Mouse (Mus musculus) liver, embryonic 13.5 days (tissue): ENCODE measurements around the gene Ctdsp2. TPM values are rescaled to one million over a fixed set of nuclear protein-coding genes. Genes with fewer than 3 reads are reported as not detected.

Experiments used
- ATAC-seq: fragments of 200-750 bp; cut with Nextera tagmentation; 2 replicates; pipeline ENCODE4 v1.8.0; 2017; ENCODE audit warnings: low read depth, mild to moderate bottlenecking, moderate number of reproducible peaks, moderate library complexity
- DNase-seq: peaks from one replicate; pipeline ENCODE4 v3.0.0; 2022
- H3K27ac ChIP-seq: fragments of 300-500 bp; sonication (generic); 2 replicates; pipeline ENCODE4 v1.5.1; 2015; ENCODE audit warnings: moderate library complexity, mild to moderate bottlenecking, inconsistent platforms
- H3K27me3 ChIP-seq: fragments of 300-500 bp; sonication (generic); 2 replicates; pipeline ENCODE4 v1.6.1; 2015; ENCODE audit warnings: mild to moderate bottlenecking, inconsistent platforms
- H3K36me3 ChIP-seq: fragments of 300-500 bp; sonication (generic); 2 replicates; pipeline ENCODE4 v1.6.1; 2015; ENCODE audit warnings: mild to moderate bottlenecking, inconsistent platforms
- H3K4me1 ChIP-seq: fragments of 300-500 bp; sonication (generic); replicated peaks from 2 replicates; pipeline ENCODE4 v1.6.1; 2015; ENCODE audit warnings: inconsistent platforms
- H3K4me2 ChIP-seq: fragments of 300-500 bp; sonication (generic); 2 replicates; pipeline ENCODE4 v1.6.1; 2015; ENCODE audit warnings: inconsistent platforms, mild to moderate bottlenecking, moderate library complexity
- H3K4me3 ChIP-seq: fragments of 300-500 bp; sonication (generic); replicated peaks from 2 replicates; pipeline ENCODE4 v1.5.1; 2015; ENCODE audit warnings: mild to moderate bottlenecking, inconsistent platforms
- H3K9ac ChIP-seq: fragments of 300-500 bp; sonication (generic); 2 replicates; pipeline ENCODE4 v1.6.1; 2015; ENCODE audit warnings: mild to moderate bottlenecking, inconsistent platforms
- H3K9me3 ChIP-seq: fragments of 300-500 bp; sonication (generic); replicated peaks from 2 replicates; pipeline ENCODE4 v1.6.1; 2016; ENCODE audit warnings: inconsistent platforms
- WGBS: fragments of 180-500 bp; shearing (Covaris S2); methylation state at CpG from one replicate; pipeline ENCODE4 v1.1.7; 2015; ENCODE audit not compliant: insufficient replicate concordance; 5-methylcytosine and 5-hydroxymethylcytosine counted together
- polyA plus RNA-seq: library from polyadenylated mRNA; unstranded; fragments of >200 nt; fragmentation: Nextera tagmentation; extraction: Ambion mirVana; gene quantifications from 2 replicates; pipeline ENCODE4 v1.2.1, GENCODE M21; 2015

Gene Ctdsp2
- polyA plus RNA-seq, 1 experiment from 2014 or later = 9.9 TPM

DNA sequence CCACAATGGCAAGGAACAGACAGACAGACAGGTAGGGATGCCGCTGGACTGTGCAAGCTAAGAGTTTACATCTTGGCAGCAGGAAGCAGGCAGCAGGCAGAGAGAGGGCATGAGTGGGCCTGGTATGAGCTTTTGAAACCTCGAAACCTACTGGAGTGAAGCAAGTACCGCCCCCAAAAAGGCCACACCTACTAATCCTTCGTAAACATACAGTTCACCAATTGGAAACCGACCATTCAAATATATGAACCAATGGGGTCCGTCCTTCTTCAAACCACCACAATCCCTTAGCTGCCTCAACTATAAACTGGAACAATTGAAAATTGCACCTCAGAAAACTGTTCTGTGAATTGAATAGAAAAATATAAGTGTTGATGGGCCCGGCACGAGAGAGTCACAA is 14.7 kb upstream of the Ctdsp2 start:
- no peaks in the 10 kb centered on the region for H3K36me3 ChIP-seq
- no peak overlapping the region for H3K27ac ChIP-seq
- no peak for ATAC-seq
- H3K4me2 ChIP-seq = no peak overlapping the region
- peaks cover 22% of the 10 kb centered on the region; the same call in 1 of the 2 replicates for H3K27me3 ChIP-seq
- no peak overlapping the region for H3K4me3 ChIP-seq
- no peak for DNase-seq
- H3K9me3 ChIP-seq = no peaks in the 10 kb centered on the region
- no peak overlapping the region for H3K9ac ChIP-seq
- H3K4me1 ChIP-seq = peaks cover 21% of the 10 kb centered on the region
- 72% methylated on average over 8 of the region's 8 CpGs for WGBS

DNA sequence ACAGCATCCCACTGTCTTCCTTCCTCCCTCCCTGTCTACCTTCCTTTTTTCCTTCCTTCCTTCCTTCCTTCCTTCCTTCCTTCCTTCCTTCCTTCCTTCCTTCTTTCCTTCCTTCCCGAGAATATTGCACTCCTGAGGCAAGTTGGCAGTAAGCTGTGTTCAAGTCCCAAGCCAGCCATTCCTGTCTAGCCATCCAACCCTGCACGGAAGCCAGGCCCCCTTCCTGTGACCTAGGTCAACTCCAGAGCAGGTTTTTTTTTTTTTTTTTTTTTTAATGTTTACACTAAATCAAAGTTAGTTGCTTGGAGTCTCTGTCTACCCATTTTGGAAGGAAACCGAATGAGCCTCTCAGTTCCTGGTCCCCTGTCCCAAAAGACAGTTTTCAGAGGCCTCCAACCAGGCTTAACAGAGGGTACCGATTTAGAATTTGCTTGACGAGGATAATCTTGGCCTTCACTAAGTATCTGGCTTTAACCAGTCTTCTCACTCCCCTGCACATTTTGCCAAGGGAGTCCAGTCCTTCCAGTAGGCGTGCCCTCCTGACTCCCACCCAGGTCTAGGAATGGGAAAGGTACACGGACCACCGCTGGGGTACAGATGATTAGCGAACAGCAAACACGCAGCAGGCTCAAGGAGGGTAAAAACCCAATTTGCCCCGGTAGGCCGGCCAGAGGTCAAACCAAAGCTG is 7.0 kb upstream of the Ctdsp2 start:
- Histone ChIP-seq H3K4me2 (0 out of 2 replicates have a peak overlapping the region, but pooled peaks have one; percentile 19), H3K9ac (no peak overlapping the region), H3K4me1 (peaks cover 21% of the 10 kb centered on the region), H3K4me3 (no peak overlapping the region), H3K27me3 (peaks cover 11% of the 10 kb centered on the region), H3K36me3 (no peaks in the 10 kb centered on the region), H3K9me3 (no peaks in the 10 kb centered on the region), H3K27ac (peak overlapping the region; percentile 40)
- WGBS = 31% methylated on average over 12 of the region's 12 CpGs
- 0 out of 2 replicates have a peak, but pooled peaks have one; percentile 9 for ATAC-seq
- DNase-seq = no peak

DNA sequence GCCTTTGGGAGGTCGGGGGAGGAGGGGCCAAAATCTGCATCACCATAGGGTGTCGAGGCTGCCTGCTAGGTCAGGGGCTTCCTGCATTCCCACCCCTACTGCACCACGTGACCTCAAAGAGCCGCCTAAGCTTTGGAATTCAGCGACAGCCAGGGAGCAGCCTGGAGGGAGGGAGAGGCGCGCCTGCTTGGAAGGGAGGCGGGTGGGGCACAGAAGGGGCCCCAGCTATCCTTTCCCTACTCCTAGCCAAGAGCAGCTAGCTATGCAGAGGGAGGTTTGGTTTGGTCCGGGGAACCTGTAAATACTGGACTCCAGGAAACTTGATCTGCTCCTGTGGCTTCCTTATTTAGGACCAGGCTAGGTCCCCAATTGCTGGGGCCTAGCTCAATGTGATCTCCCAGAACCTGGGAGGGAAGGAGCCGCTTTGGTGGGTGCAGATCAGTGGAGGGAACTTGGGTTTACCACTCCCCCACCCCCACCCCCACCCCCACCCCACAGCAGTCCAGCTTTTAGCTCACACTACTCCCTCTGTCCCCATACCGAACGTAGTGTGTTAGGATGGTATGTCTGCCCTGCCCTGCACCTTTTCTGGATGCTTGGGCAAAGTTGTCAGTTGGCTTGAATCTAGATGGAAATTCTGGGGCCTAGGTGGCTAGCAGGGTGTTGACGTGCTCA is 6.3 kb upstream of the Ctdsp2 start:
- no peaks in the 10 kb centered on the region for H3K36me3 ChIP-seq
- H3K4me2 ChIP-seq = 0 out of 2 replicates have a peak overlapping the region, but pooled peaks have one; percentile 11
- no peak overlapping the region for H3K4me3 ChIP-seq
- no peaks in the 10 kb centered on the region for H3K9me3 ChIP-seq
- no peak for DNase-seq
- peak overlapping the region; percentile 40 for H3K27ac ChIP-seq
- peaks cover 11% of the 10 kb centered on the region for H3K27me3 ChIP-seq
- peaks cover 24% of the 10 kb centered on the region for H3K4me1 ChIP-seq
- WGBS = 38% methylated on average over 13 of the region's 13 CpGs
- peak; percentile 76 for ATAC-seq
- H3K9ac ChIP-seq = no peak overlapping the region

DNA sequence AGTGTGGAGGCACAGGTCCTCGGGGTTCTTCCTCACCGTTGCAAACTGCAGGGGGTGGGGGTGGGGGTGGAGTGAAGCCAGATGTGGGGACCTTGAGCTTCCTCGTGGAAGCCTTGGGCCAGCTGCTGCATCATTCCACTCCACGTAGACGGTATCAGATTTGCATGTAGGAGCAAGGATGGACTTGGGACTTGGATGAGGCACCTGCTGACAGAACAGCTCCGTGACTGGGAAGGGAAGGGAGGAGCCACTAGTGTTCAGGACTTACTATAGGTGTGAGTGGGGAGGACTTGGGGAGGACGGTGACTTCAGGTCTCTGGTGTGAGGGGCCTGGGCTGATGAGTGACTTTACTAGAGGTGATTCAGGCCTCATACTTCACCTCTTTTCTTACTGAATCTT is 5.5 kb upstream of the Ctdsp2 start:
- DNase-seq (no peak), ATAC-seq (no peak)
- WGBS = 43% methylated on average over 7 of the region's 7 CpGs
- Histone ChIP-seq H3K27ac (no peak overlapping the region), H3K9me3 (no peaks in the 10 kb centered on the region), H3K4me1 (peaks cover 31% of the 10 kb centered on the region), H3K27me3 (peaks cover 11% of the 10 kb centered on the region), H3K36me3 (no peaks in the 10 kb centered on the region), H3K9ac (no peak overlapping the region), H3K4me2 (no peak overlapping the region), H3K4me3 (no peak overlapping the region)

DNA sequence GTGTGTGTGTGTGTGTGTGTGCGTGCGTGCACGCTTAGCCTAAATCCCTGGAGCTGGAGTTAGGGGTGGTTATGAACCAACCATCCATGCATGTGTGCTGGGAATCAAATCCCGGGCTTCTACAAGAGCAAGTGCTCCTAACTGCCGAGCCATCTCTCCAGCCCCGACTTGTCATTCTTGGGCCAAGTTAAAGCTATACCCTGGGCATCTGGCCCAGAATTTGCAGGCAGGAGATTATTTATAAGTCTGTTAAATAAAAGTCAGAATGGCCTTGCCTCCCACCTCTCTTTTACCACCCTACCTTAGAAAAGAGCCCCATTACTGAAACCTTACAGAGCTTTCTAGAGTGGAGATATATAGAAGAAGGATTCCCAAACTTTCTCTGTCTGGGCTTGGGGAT is 2.8 kb upstream of the Ctdsp2 start:
- peaks cover 15% of the 10 kb centered on the region for H3K27me3 ChIP-seq
- H3K4me3 ChIP-seq = no peak overlapping the region
- WGBS = 73% methylated on average over 6 of the region's 6 CpGs
- H3K27ac ChIP-seq = no peak overlapping the region
- H3K9me3 ChIP-seq = no peaks in the 10 kb centered on the region
- no peak overlapping the region for H3K9ac ChIP-seq
- DNase-seq = no peak
- H3K36me3 ChIP-seq = no peaks in the 10 kb centered on the region
- ATAC-seq = no peak
- H3K4me1 ChIP-seq = peaks cover 45% of the 10 kb centered on the region
- no peak overlapping the region for H3K4me2 ChIP-seq

DNA sequence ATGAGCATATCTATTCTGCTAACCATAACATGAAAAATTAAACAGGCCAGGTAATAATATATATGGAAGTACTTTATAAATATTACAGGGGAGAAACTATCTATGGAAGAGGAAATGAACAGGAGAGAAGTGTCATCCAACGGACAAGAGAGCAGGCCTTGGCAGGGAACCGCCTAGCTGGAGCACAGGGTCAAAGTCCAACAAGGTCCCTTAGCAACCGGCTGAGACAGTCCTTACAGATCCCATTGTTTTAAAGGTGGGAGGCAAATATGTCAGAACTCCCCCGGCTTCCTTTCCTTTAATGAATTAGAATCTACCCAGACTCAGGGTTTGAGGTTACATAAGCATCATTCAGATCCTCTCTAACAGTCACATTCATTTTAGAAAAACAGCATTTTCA is 1.4 kb upstream of the Ctdsp2 start:
- no peak overlapping the region for H3K27ac ChIP-seq
- peaks cover 48% of the 10 kb centered on the region for H3K4me1 ChIP-seq
- H3K9me3 ChIP-seq = no peaks in the 10 kb centered on the region
- peaks cover 15% of the 10 kb centered on the region for H3K27me3 ChIP-seq
- DNase-seq = no peak
- no peak overlapping the region for H3K9ac ChIP-seq
- no peak overlapping the region for H3K4me2 ChIP-seq
- no peaks in the 10 kb centered on the region for H3K36me3 ChIP-seq
- WGBS = 62% methylated on average over 4 of the region's 4 CpGs
- no peak overlapping the region for H3K4me3 ChIP-seq
- no peak for ATAC-seq

DNA sequence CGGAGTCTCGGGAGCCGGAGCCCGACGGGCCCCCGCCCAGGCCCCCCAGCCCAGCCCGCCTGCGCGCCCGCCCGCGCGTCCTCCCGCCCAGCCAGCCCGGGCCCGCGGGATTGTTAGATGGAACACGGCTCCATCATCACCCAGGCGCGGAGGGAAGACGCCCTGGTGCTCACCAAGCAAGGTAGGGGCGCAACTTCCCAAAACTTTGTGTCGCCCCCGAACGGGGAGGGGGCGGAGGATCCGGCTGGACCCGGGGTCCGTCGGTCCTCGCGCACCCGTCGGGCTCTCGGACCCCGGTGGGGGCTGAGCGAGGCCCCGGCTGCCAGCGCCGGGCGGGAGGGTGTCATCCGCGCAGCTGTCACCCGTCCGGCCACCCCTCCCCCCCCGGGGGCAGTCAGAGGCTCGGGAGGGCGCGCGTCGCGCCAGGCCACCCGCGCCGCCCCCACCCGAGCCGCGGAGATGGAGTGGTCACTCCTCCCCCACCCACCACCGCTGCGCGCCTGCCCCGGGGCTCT is 661 bp downstream of the Ctdsp2 start:
- H3K27ac ChIP-seq = peak overlapping the region; percentile 87
- WGBS = 2% methylated on average over 39 of the region's 62 CpGs
- DNase-seq (peak; percentile 49), ATAC-seq (peak; percentile 17)
- H3K9ac ChIP-seq = peak overlapping the region; percentile 91
- no peaks in the 10 kb centered on the region for H3K9me3 ChIP-seq
- H3K27me3 ChIP-seq = peaks cover 15% of the 10 kb centered on the region
- peaks cover 58% of the 10 kb centered on the region for H3K4me1 ChIP-seq
- peak overlapping the region; percentile 92 for H3K4me3 ChIP-seq
- H3K36me3 ChIP-seq = 0 out of 2 replicates have a peak, but pooled peaks cover 2% of the 10 kb centered on the region
- peak overlapping the region; percentile 86 for H3K4me2 ChIP-seq

DNA sequence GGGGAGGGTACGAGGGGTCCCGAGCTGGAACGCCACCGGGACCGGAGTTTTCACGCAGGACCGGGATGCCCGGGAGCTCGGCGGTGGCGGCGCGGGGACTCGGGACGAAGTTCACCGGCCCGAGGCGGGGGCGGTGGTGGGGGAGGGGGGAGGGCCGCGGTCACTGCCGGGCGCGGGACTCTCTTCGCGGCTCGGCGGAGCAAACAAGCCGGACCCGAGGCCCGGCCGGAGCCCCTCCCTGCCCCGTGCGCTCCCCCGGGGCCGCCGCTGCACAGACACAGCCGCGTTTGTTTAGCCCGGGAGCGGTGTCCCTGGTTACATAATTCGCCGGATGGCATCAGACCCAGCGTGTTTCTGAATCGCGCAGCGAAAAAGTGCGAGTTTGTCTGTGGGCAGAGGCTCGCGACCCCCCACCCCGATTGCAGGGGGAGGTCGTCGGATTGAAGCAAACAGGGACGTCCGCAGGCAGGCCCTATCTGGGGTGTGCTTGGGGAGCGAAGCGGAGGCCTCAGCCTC is 1.2 kb downstream of the Ctdsp2 start:
- DNase-seq = peak; percentile 18
- 0 out of 2 replicates have a peak, but pooled peaks cover 4% of the 10 kb centered on the region for H3K36me3 ChIP-seq
- no peak for ATAC-seq
- peak overlapping the region; percentile 91 for H3K9ac ChIP-seq
- peaks cover 63% of the 10 kb centered on the region for H3K4me1 ChIP-seq
- H3K4me2 ChIP-seq = peak overlapping the region; percentile 86
- peaks cover 15% of the 10 kb centered on the region for H3K27me3 ChIP-seq
- H3K27ac ChIP-seq = peak overlapping the region; percentile 87
- H3K9me3 ChIP-seq = no peaks in the 10 kb centered on the region
- under 1% methylated on average over 54 of the region's 57 CpGs for WGBS
- H3K4me3 ChIP-seq = peak overlapping the region; percentile 92

DNA sequence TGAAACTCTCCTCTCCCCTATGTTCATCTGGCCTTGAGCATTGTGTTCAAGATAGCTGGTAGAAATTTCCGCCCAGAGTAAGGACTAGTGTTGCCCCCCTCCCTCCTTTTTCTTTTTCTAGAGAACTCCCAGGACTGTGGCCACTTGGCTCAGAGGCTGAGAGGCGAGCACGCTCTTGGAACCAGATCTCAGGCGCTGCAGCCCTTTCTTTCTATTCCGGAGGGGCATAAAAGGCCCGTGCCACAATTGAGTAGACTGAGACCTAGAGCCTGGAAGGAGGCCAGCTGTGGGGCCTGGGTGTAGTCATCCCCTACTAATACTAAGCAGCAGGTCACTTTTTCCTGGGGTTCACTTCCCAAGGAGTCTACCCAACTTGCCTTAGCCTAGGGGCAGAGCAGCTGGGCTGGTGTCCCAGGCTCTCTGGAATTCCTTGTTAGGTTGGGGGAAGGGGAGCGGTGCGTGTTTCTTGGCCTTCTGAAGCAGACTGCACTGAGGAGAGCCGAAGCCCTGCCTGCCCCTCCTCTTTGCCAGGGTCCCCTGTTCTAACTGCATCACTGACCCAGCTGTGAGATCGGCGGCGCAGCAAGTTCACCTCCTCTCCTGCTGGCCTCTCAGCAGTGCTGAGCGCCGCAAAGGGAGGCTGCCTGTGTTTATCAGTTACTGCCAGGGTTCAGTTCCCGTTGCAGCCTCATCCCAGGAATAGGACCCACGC is 1.9 kb downstream of the Ctdsp2 start:
- 15% methylated on average over 16 of the region's 16 CpGs for WGBS
- peak; percentile 13 for DNase-seq
- H3K4me1 ChIP-seq = peaks cover 68% of the 10 kb centered on the region

DNA sequence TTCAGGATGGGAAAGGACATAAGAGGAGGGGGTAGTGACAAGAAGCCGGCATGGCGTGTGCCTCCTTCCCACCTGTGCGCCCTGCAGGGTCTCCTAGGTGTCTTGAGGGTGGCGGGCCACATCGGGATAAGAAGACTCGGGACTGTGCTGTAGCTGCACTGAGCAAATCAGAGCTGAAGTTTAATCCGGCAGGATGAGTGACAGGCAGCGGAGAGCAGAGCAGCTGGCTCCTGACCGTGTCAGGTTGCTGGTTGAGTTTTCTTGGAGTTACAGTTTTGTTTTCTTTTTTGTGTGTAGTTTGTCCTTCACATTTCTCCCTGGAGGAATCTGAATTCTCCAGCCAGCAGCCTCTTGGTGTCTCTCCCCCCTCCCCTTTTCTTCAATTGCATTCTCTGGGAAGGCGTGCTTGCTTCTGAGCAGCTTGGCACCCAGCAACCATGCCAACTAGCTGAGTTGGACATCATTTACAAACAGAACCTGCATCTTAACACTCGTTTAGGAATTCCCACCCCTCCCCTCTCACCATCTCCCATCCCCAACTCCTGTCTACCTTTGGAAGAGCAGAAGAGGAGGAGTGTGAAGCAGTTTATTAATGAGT is 2.5 kb downstream of the Ctdsp2 start:
- 0 out of 2 replicates have a peak, but pooled peaks cover 8% of the 10 kb centered on the region for H3K36me3 ChIP-seq
- peak overlapping the region; percentile 92 for H3K4me3 ChIP-seq
- WGBS = 49% methylated on average over 11 of the region's 11 CpGs
- peaks cover 74% of the 10 kb centered on the region for H3K4me1 ChIP-seq
- ATAC-seq = no peak
- H3K4me2 ChIP-seq = peak overlapping the region; percentile 86
- H3K9ac ChIP-seq = peak overlapping the region; percentile 91
- peak overlapping the region; percentile 87 for H3K27ac ChIP-seq
- no peak for DNase-seq
- H3K27me3 ChIP-seq = peaks cover 6% of the 10 kb centered on the region
- H3K9me3 ChIP-seq = no peaks in the 10 kb centered on the region

More for the DNA sequence above, 1.9 kb downstream of the Ctdsp2 start:
- peaks cover 12% of the 10 kb centered on the region for H3K27me3 ChIP-seq
- H3K9ac ChIP-seq = peak overlapping the region; percentile 91
- peak overlapping the region; percentile 86 for H3K4me2 ChIP-seq
- H3K9me3 ChIP-seq = no peaks in the 10 kb centered on the region
- ATAC-seq = no peak
- 0 out of 2 replicates have a peak, but pooled peaks cover 8% of the 10 kb centered on the region for H3K36me3 ChIP-seq
- H3K4me3 ChIP-seq = peak overlapping the region; percentile 92
- H3K27ac ChIP-seq = peak overlapping the region; percentile 87
